Mouse (Mus musculus): ENCODE measurements around the gene Ccr8. TPM values are rescaled to one million over a fixed set of nuclear protein-coding genes. Genes with fewer than 3 reads are reported as not detected.
"Not testable (repeated sequence)": the region's sequence is repeated elsewhere in the genome, so short reads cannot be mapped to it uniquely, and the experiment has no call there.

Gene Ccr8
- polyA plus RNA-seq, 1 experiment from 2014 or later: 0.70 TPM

DNA sequence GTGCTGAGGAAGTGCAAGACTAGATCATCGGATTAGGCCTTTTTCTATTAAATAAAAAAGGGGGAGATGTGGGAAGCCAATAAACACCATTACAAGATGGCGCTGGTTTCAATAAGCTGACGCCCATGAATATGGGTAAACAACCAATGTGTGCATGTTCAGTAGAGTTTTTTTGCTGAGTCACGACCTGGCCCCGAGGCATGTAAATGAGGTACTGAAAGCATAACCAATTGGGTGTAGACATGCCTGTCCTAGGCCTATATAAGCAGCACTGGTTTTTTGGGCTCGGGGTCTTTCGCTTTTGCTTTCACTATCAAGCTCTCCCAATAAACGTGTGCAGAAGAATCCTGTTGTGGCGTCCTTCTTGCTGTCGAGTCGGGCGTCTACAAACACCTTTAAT, 17.0 kb downstream of the Ccr8 start:
- ATAC-seq; H3K4me2 ChIP-seq (ENCODE audit: low read depth, low read length); H3K4me1 ChIP-seq (ENCODE audit: control insufficient read depth, insufficient read depth, low read length); H3K36me3 ChIP-seq (ENCODE audit: control insufficient read depth, insufficient read depth, low read length); H3K9me3 ChIP-seq (ENCODE audit: control insufficient read depth, low read length); H3K27ac ChIP-seq (ENCODE audit: low read length); H3K4me3 ChIP-seq (ENCODE audit: low read length); H3K9ac ChIP-seq (ENCODE audit: low read depth, low read length); H3K27me3 ChIP-seq (replicated peaks; ENCODE audit: control insufficient read depth, insufficient read depth, low read length): not testable (repeated sequence)
- WGBS: 96% methylated on average over 12 of the region's 12 CpGs

DNA sequence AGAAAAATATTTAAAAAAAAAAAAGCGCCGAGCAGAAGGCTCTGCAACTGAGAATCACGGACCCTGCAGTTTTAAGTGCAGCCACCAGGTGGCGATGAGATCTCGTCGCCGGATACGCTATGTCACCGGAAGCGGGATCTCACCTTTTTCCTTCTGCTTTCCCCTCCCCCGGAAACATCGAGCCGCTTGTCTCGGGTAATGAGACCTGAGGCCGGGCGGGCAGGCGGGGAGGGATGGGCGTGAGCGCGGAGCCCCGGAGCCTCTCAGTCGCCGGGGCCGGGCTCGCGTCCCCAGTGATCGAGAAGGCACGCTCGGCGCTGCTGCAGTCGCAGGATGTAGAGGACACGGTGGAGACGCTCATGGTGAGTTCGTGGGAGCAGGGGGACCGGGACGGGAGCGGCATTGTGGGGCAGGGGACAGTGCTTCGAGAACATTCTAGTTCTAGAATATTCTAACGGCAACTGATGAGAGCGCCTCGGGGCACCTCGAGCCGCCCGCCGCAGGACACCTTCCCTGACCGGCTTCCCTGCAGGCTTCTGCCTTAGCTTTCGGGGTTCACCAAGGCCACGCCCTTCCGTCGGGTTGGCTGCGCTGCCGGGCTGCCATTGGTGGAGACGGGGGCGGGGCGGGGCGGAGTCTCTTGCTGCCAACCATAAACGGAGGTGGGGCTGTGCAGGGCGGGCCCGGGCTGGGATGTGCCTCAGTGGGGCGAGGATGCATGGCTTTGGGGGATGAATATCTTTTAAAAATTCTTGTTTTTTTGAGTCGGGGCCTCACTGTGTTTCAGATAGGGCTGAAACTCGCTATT, 18.5 kb downstream of the Ccr8 start, which contains the start of gene Slc25a38:
Slc25a38 (plus strand) TSS at position 164 of the 808 bp plus-strand sequence.
- peak; percentile 97 for ATAC-seq
- Histone ChIP-seq H3K9ac (ENCODE audit: low read depth, low read length) (peak within 1 kb of the TSS; percentile 86), H3K4me1 (ENCODE audit: control insufficient read depth, insufficient read depth, low read length) (peaks cover 5% of the 10 kb centered on the region), H3K27me3 (replicated peaks; ENCODE audit: control insufficient read depth, insufficient read depth, low read length) (no peaks in the 10 kb centered on the region), H3K27ac (ENCODE audit: low read length) (peak within 1 kb of the TSS; percentile 95), H3K9me3 (ENCODE audit: control insufficient read depth, low read length) (no peaks in the 10 kb centered on the region), H3K4me2 (ENCODE audit: low read depth, low read length) (peak within 1 kb of the TSS; percentile 82), H3K36me3 (ENCODE audit: control insufficient read depth, insufficient read depth, low read length) (no peaks in the 10 kb centered on the region), H3K4me3 (ENCODE audit: low read length) (peak within 1 kb of the TSS; percentile 92)
- WGBS: 1% methylated on average over 62 of the region's 62 CpGs

DNA sequence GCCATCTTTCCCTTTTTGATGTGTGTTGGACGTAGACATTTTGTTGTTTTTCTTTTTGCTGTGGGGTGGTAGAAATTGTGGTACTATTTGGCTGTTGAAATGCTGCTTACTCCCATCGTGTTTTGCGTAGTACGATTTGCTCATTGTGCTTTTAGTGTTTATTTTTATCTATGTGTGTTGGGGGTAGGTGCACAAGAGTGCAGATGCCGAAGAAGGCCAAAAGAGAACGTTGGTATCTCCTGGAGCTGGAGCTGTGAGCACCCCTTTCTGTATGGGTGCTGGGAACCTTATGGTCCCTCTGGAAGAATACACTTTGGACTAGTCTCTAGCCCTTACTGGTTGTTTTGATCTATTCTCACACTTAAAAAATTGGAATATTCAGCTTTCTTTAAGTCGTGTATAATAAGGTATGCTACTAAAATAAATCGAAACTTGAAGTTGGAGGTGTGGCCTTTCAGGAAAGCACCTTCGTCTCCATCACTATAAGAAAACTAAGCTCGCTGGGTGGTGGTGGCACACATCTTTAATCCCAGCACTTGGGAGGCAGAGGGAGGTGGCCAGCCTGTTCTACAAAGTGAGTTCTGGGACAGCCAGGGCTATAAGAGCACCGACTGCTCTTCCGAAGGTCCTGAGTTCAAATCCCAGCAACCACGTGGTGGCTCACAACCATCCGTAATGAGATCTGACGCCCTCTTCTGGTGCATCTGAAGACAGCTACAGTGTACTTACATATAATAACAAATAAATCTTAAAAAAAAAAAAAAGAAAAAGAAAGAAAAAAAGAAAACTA, 19.4 kb downstream of the Ccr8 start:
- Histone ChIP-seq H3K36me3 (ENCODE audit: control insufficient read depth, insufficient read depth, low read length) (no peaks in the 10 kb centered on the region), H3K4me3 (ENCODE audit: low read length) (peak overlapping the region; percentile 92), H3K4me1 (ENCODE audit: control insufficient read depth, insufficient read depth, low read length) (peaks cover 10% of the 10 kb centered on the region), H3K27me3 (replicated peaks; ENCODE audit: control insufficient read depth, insufficient read depth, low read length) (no peaks in the 10 kb centered on the region), H3K9me3 (ENCODE audit: control insufficient read depth, low read length) (no peaks in the 10 kb centered on the region), H3K27ac (ENCODE audit: low read length) (peak overlapping the region; percentile 95), H3K4me2 (ENCODE audit: low read depth, low read length) (peak overlapping the region; percentile 82), H3K9ac (ENCODE audit: low read depth, low read length) (peak overlapping the region; percentile 86; the same call in 1 of the 2 replicates)
- no peak for ATAC-seq
- 77% methylated on average over 15 of the region's 15 CpGs for WGBS

DNA sequence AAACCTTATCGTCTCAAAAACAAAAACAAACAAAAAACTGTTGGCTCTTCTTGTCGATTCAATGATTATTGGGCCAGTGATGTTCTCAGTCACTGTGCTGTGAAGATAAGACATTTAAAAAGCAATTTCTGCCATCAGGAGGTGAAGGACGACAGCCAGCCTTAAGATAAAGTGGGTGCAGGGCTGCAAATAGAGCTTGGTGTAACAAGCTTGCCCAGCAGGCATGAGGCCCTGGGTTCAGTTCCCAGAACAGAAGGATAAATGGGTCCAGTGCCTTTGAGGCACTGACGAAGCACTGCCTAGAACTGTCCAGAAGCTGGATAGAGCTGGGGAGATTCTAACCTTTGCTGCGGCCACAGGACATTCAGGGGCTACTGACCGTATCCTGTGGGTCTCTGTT, 20.6 kb downstream of the Ccr8 start:
- no peak overlapping the region for H3K4me3 ChIP-seq (ENCODE audit: low read length)
- H3K9me3 ChIP-seq (ENCODE audit: control insufficient read depth, low read length): no peaks in the 10 kb centered on the region
- WGBS: 88% methylated on average over 6 of the region's 6 CpGs
- no peak overlapping the region for H3K4me2 ChIP-seq (ENCODE audit: low read depth, low read length)
- H3K36me3 ChIP-seq (ENCODE audit: control insufficient read depth, insufficient read depth, low read length): no peaks in the 10 kb centered on the region
- no peak overlapping the region for H3K27ac ChIP-seq (ENCODE audit: low read length)
- no peaks in the 10 kb centered on the region for H3K27me3 ChIP-seq (replicated peaks; ENCODE audit: control insufficient read depth, insufficient read depth, low read length)
- H3K9ac ChIP-seq (ENCODE audit: low read depth, low read length): no peak overlapping the region
- H3K4me1 ChIP-seq (ENCODE audit: control insufficient read depth, insufficient read depth, low read length): peaks cover 13% of the 10 kb centered on the region
- ATAC-seq: no peak

DNA sequence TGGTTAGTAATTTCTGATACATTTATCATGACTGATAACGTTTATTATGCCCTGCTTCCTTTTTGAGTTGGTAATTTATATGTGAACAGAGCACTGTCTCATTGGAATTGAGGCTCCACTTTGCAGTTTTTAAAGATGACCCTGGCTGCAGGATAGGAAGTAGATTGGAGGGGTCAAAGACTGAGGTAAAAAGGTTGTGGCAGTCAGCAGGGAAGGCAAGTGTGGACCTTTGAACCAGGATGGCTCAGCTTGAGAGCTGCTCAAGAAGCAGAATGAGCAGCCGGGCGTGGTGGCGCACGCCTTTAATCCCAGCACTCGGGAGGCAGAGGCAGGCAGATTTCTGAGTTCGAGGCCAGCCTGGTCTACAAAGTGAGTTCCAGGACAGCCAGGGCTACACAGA, 21.5 kb downstream of the Ccr8 start:
- no peaks in the 10 kb centered on the region for H3K9me3 ChIP-seq (ENCODE audit: control insufficient read depth, low read length)
- no peak overlapping the region for H3K4me3 ChIP-seq (ENCODE audit: low read length)
- no peak for ATAC-seq
- no peaks in the 10 kb centered on the region for H3K36me3 ChIP-seq (ENCODE audit: control insufficient read depth, insufficient read depth, low read length)
- no peaks in the 10 kb centered on the region for H3K27me3 ChIP-seq (replicated peaks; ENCODE audit: control insufficient read depth, insufficient read depth, low read length)
- WGBS: 90% methylated on average over 7 of the region's 7 CpGs
- no peak overlapping the region for H3K27ac ChIP-seq (ENCODE audit: low read length)
- no peak overlapping the region for H3K9ac ChIP-seq (ENCODE audit: low read depth, low read length)
- no peak overlapping the region for H3K4me2 ChIP-seq (ENCODE audit: low read depth, low read length)
- H3K4me1 ChIP-seq (ENCODE audit: control insufficient read depth, insufficient read depth, low read length): peaks cover 13% of the 10 kb centered on the region

DNA sequence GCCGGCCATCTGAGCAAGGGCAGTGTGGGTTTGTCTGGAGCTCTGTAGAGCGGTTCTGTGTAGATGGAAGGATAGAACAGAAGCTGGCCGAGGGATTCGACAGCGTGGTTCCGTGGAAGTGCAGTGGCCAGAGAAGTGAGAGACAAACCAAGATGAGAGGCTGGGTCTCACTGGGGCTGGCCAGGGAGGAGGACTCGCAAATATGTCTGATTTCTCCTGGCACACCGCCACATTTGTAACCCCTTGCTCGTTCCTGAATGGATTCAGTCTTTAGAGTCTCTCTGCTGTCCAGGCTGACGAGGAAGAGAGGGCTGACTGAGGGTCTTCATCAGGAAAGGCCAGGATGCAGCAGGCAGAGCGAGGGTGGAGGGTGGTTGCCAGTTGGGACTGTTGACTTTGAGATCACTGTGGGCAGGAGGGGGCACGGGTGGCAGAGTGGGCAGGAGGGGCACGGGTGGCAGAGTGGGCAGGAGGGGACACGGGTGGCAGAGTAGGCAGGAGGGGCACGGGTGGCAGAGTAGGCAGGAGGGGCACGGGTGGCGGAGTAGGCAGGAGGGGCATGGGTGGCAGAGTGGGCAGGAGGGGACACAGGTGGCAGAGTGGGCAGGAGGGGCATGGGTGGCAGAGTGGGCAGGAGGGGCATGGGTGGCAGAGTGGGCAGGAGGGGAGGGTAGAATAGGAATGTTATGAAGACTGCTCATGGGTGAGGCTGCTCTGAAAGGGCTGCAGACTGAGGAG, 22.3 kb downstream of the Ccr8 start:
- H3K9me3 ChIP-seq (ENCODE audit: control insufficient read depth, low read length): no peaks in the 10 kb centered on the region
- no peak for ATAC-seq
- H3K27ac ChIP-seq (ENCODE audit: low read length): no peak overlapping the region
- no peak overlapping the region for H3K4me2 ChIP-seq (ENCODE audit: low read depth, low read length)
- H3K9ac ChIP-seq (ENCODE audit: low read depth, low read length): no peak overlapping the region
- no peak overlapping the region for H3K4me3 ChIP-seq (ENCODE audit: low read length)
- H3K36me3 ChIP-seq (ENCODE audit: control insufficient read depth, insufficient read depth, low read length): no peaks in the 10 kb centered on the region
- WGBS: 85% methylated on average over 17 of the region's 17 CpGs
- H3K4me1 ChIP-seq (ENCODE audit: control insufficient read depth, insufficient read depth, low read length): peaks cover 13% of the 10 kb centered on the region
- H3K27me3 ChIP-seq (replicated peaks; ENCODE audit: control insufficient read depth, insufficient read depth, low read length): no peaks in the 10 kb centered on the region

DNA sequence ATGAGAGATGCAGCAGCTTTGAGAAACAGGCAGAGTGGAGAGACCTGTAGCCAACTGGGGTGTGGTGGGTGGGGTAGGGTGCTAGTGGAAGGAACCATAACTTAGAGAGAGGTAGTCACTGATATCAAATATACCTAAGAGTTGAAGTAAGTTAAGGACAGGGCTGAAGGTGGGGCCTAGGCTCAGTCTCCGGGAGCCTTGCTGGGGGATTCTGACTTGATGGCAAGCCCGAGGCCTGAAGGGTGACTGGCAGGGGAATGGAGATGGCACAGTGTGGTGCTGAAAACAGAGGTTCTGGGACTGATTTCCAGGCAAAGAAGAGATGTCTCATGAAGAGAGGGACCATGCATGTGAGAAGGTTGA, 22.9 kb downstream of the Ccr8 start:
- Histone ChIP-seq H3K36me3 (ENCODE audit: control insufficient read depth, insufficient read depth, low read length) (0 out of 2 replicates have a peak, but pooled peaks cover 2% of the 10 kb centered on the region), H3K4me2 (ENCODE audit: low read depth, low read length) (no peak overlapping the region), H3K4me3 (ENCODE audit: low read length) (no peak overlapping the region), H3K9me3 (ENCODE audit: control insufficient read depth, low read length) (no peaks in the 10 kb centered on the region), H3K27ac (ENCODE audit: low read length) (no peak overlapping the region), H3K27me3 (replicated peaks; ENCODE audit: control insufficient read depth, insufficient read depth, low read length) (no peaks in the 10 kb centered on the region), H3K4me1 (ENCODE audit: control insufficient read depth, insufficient read depth, low read length) (peaks cover 13% of the 10 kb centered on the region), H3K9ac (ENCODE audit: low read depth, low read length) (no peak overlapping the region)
- 86% methylated on average over 2 of the region's 2 CpGs for WGBS
- ATAC-seq: no peak

DNA sequence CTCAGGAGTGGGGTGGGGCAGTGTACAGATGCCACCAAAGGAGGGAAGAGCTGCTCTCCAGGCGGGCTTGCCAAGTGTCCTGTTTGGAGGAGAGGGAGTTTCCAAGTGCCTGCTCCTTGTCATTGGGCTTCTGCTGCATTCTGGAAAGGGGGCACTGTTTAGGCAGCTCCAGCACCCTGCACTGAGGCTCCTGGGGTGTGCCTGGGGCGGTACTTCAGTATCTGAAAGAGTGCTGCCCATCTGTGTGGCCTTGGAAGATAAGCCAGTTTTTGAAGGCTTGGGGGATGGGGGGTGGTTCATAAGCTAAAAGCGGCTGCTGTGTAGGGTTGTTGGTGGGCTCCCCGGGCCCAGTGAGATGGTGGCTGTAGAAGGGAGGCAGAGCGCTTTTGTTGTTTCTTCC, 23.7 kb downstream of the Ccr8 start:
- ATAC-seq: peak; percentile 61
- 0 out of 2 replicates have a peak overlapping the region, but pooled peaks have one; percentile 19 for H3K9ac ChIP-seq (ENCODE audit: low read depth, low read length)
- no peak overlapping the region for H3K4me3 ChIP-seq (ENCODE audit: low read length)
- H3K36me3 ChIP-seq (ENCODE audit: control insufficient read depth, insufficient read depth, low read length): 0 out of 2 replicates have a peak, but pooled peaks cover 3% of the 10 kb centered on the region
- peaks cover 13% of the 10 kb centered on the region for H3K4me1 ChIP-seq (ENCODE audit: control insufficient read depth, insufficient read depth, low read length)
- no peaks in the 10 kb centered on the region for H3K9me3 ChIP-seq (ENCODE audit: control insufficient read depth, low read length)
- peak overlapping the region; percentile 55 for H3K27ac ChIP-seq (ENCODE audit: low read length)
- WGBS: 75% methylated on average over 5 of the region's 5 CpGs
- H3K4me2 ChIP-seq (ENCODE audit: low read depth, low read length): no peak overlapping the region
- no peaks in the 10 kb centered on the region for H3K27me3 ChIP-seq (replicated peaks; ENCODE audit: control insufficient read depth, insufficient read depth, low read length)

DNA sequence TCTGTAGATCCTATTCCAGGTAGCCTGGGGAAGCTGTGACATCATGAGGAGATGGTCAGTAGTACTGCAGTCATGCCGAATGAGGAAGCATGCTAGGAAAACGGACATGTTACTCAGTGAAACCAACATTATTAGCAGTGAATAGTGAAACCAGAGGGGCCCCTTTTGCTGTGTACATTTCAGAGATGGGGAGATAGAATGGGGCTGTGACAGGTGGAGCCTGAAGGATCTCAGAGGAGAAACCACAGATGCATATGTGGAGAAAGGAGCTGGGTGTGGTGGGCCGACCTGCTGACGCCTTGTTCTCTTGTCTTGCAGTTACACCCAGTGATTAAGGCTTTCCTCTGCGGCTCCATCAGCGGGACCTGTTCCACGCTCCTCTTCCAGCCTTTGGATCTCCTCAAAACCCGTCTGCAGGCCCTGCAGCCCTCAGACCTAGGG, 24.3 kb downstream of the Ccr8 start:
- Histone ChIP-seq H3K4me2 (ENCODE audit: low read depth, low read length) (no peak overlapping the region), H3K9ac (ENCODE audit: low read depth, low read length) (peak overlapping the region; percentile 1; the same call in 1 of the 2 replicates), H3K4me3 (ENCODE audit: low read length) (no peak overlapping the region), H3K27ac (ENCODE audit: low read length) (peak overlapping the region; percentile 55), H3K9me3 (ENCODE audit: control insufficient read depth, low read length) (no peaks in the 10 kb centered on the region), H3K36me3 (ENCODE audit: control insufficient read depth, insufficient read depth, low read length) (0 out of 2 replicates have a peak, but pooled peaks cover 3% of the 10 kb centered on the region), H3K4me1 (ENCODE audit: control insufficient read depth, insufficient read depth, low read length) (peaks cover 11% of the 10 kb centered on the region), H3K27me3 (replicated peaks; ENCODE audit: control insufficient read depth, insufficient read depth, low read length) (no peaks in the 10 kb centered on the region)
- peak; percentile 69 for ATAC-seq
- WGBS: 66% methylated on average over 8 of the region's 8 CpGs
